In the genomic region with DNA sequence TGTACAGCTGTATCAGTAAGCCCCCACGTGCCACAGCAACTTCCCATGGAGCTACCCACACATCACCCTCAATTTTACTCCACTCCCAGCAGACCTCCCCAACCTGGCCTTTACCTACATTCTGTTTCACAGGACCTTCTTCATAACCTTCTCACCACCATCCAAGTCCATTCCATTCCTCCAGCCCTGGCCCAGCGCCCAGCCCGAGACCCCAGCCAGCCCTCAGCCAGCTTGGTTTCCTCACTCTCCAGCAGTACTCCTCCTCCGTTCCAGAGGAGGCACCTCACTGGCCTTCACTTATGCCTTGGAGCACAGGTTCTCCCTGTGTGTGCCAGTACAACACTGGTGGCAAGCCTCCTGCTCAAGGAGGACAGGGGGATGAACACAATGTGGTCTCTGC, we compare ENCODE assay signal across 8 mouse cellular contexts. TPM values are rescaled to one million over a fixed set of nuclear protein-coding genes. Genes with fewer than 3 reads are reported as not detected.
DNase-seq lines count a peak whose midpoint lies in the region; ATAC-seq and TF ChIP-seq lines count a peak whose summit lies in the region.

No protein-coding gene starts in this region.

- no peak for TF ChIP-seq CTCF in heart, adult 2 months (IDR thresholded peaks at IDR 0.05)
- no peak for TF ChIP-seq CTCF in liver, embryonic 14.5 days (IDR thresholded peaks at IDR 0.05; ENCODE audit: low read depth)

- 0 out of 2 replicates have a peak overlapping the region, but pooled peaks have one; percentile 28 for H3K9ac ChIP-seq in heart, embryonic 11.5 days (ENCODE audit: low read depth, low read length)
- no peak overlapping the region for H3K9ac ChIP-seq in heart, adult 2 months (ENCODE audit: low read depth, low read length)
- 0 out of 2 replicates have a peak overlapping the region, but pooled peaks have one; percentile 17 for H3K9ac ChIP-seq in forebrain, embryonic 14.5 days (ENCODE audit: low read length)
- no peak overlapping the region for H3K9ac ChIP-seq in liver, embryonic 14.5 days (replicated peaks)

- H3K79me2 ChIP-seq in heart, adult 2 months (replicated peaks; ENCODE audit: control insufficient read depth, insufficient read depth, low read length), result peaks cover 19% of the 10 kb centered on the region

- TF ChIP-seq POLR2A in heart, adult 2 months (IDR thresholded peaks at IDR 0.05; ENCODE audit: insufficient read depth, low read depth, low read length), result no peak

- H3K27ac ChIP-seq in heart, embryonic 11.5 days (ENCODE audit: low read depth, low read length), result no peak overlapping the region
- H3K27ac ChIP-seq in heart, adult 2 months, result no peak overlapping the region
- H3K27ac ChIP-seq in forebrain, embryonic 14.5 days (ENCODE audit: low read depth, low read length), result no peak overlapping the region
- no peak overlapping the region for H3K27ac ChIP-seq in liver, embryonic 14.5 days

- no peak for DNase-seq in heart, adult 2 months
- peak; percentile 11 for DNase-seq in NIH3T3 (ENCODE audit: low read depth)
- DNase-seq in forebrain, embryonic 14.5 days (ENCODE audit: low spot score), result no peak
- no peak for DNase-seq in liver, embryonic 14.5 days (ENCODE audit: low read depth in 3 of 3, low spot score in 3 of 3)
- DNase-seq in spleen, postnatal 36 days (ENCODE audit: low spot score in 2 of 2), result no peak
- DNase-seq in kidney, postnatal 14 days, result no peak

- H3K4me1 ChIP-seq in heart, embryonic 11.5 days (ENCODE audit: control insufficient read depth, insufficient read depth, low read length), result peaks cover 14% of the 10 kb centered on the region
- H3K4me1 ChIP-seq in heart, adult 2 months (ENCODE audit: control insufficient read depth, insufficient read depth, low read length), result peaks cover 26% of the 10 kb centered on the region
- H3K4me1 ChIP-seq in forebrain, embryonic 14.5 days (ENCODE audit: control insufficient read depth, insufficient read depth, low read length), result peaks cover 20% of the 10 kb centered on the region
- H3K4me1 ChIP-seq in liver, embryonic 14.5 days (replicated peaks; ENCODE audit: control insufficient read depth in 2 of 2, insufficient read depth in 2 of 2, low read length in 1 of 2), result peaks cover 13 to 26% of the 10 kb centered on the region in 2 experiments; a peak in 3 of 4 replicates

- peak overlapping the region; percentile 73; the same call in 1 of the 2 replicates for H3K4me2 ChIP-seq in heart, embryonic 11.5 days
- H3K4me2 ChIP-seq in forebrain, embryonic 14.5 days (ENCODE audit: low read length), result peak overlapping the region; percentile 72
- H3K4me2 ChIP-seq in liver, embryonic 14.5 days (ENCODE audit: low read depth), result peak overlapping the region; percentile 86; the same call in 1 of the 2 replicates

- intact Hi-C loops in heart, adult 2 months (cut with DNase I), result no loop called here

- H3K36me3 ChIP-seq in heart, embryonic 11.5 days (ENCODE audit: control insufficient read depth, insufficient read depth, low read length), result no peaks in the 10 kb centered on the region; the same call in 1 of the 2 replicates
- no peaks in the 10 kb centered on the region for H3K36me3 ChIP-seq in heart, adult 2 months (ENCODE audit: control insufficient read depth, insufficient read depth, low read length)
- no peaks in the 10 kb centered on the region for H3K36me3 ChIP-seq in forebrain, embryonic 14.5 days (ENCODE audit: control insufficient read depth, insufficient read depth, low read length)
- no peaks in the 10 kb centered on the region for H3K36me3 ChIP-seq in liver, embryonic 14.5 days (replicated peaks; ENCODE audit: control insufficient read depth, insufficient read depth, low read depth)

- no peaks in the 10 kb centered on the region for H3K27me3 ChIP-seq in heart, embryonic 11.5 days (ENCODE audit: control insufficient read depth, insufficient read depth, low read length)
- H3K27me3 ChIP-seq in heart, adult 2 months (ENCODE audit: control insufficient read depth, insufficient read depth, low read length), result no peaks in the 10 kb centered on the region
- H3K27me3 ChIP-seq in forebrain, embryonic 14.5 days (replicated peaks; ENCODE audit: control insufficient read depth, insufficient read depth, low read length), result no peaks in the 10 kb centered on the region
- no peaks in the 10 kb centered on the region for H3K27me3 ChIP-seq in liver, embryonic 14.5 days (ENCODE audit: control insufficient read depth, insufficient read depth, low read length)

- TF ChIP-seq EP300 in heart, adult 2 months (IDR thresholded peaks at IDR 0.05; ENCODE audit: insufficient read depth, low read depth, low read length), result no peak
- TF ChIP-seq EP300 in liver, embryonic 14.5 days (IDR thresholded peaks at IDR 0.05; ENCODE audit: low read depth), result no peak

- 78% methylated on average over 4 of the region's 4 CpGs for WGBS in heart, embryonic 11.5 days (ENCODE audit: insufficient replicate concordance)
- 61% methylated on average over 4 of the region's 4 CpGs for WGBS in heart, adult 2 months
- 87% methylated on average over 4 of the region's 4 CpGs for WGBS in forebrain, embryonic 14.5 days
- 73% methylated on average over 4 of the region's 4 CpGs for WGBS in liver, embryonic 14.5 days (ENCODE audit: insufficient replicate concordance)

- no peaks in the 10 kb centered on the region for H3K9me3 ChIP-seq in heart, embryonic 11.5 days (replicated peaks; ENCODE audit: control insufficient read depth, low read length)
- H3K9me3 ChIP-seq in forebrain, embryonic 14.5 days (replicated peaks; ENCODE audit: control insufficient read depth, low read length), result no peaks in the 10 kb centered on the region
- H3K9me3 ChIP-seq in liver, embryonic 14.5 days (ENCODE audit: control insufficient read depth, low read length), result no peaks in the 10 kb centered on the region

- no peak for ATAC-seq in heart, embryonic 11.5 days (replicated peaks; ENCODE audit: insufficient number of reproducible peaks, low FRiP score, low TSS enrichment)
- no peak for ATAC-seq in forebrain, embryonic 14.5 days
- ATAC-seq in liver, embryonic 14.5 days (ENCODE audit: insufficient read depth), result no peak
- ATAC-seq in monocyte, adult 5-6 weeks (replicated peaks; ENCODE audit: insufficient number of reproducible peaks, low FRiP score, low TSS enrichment, poor library complexity, severe bottlenecking), result no peak

- no peak overlapping the region for H3K4me3 ChIP-seq in heart, embryonic 11.5 days (ENCODE audit: low read depth, low read length)
- no peak overlapping the region for H3K4me3 ChIP-seq in heart, adult 2 months
- no peak overlapping the region for H3K4me3 ChIP-seq in forebrain, embryonic 14.5 days (ENCODE audit: low read depth, low read length)
- no peak overlapping the region for H3K4me3 ChIP-seq in liver, embryonic 14.5 days (ENCODE audit: insufficient read depth in 1 of 2, low read depth in 2 of 2, low read length in 2 of 2)

RNA-seq across cellular contexts. Expression of gene Sbf1, which starts 1.8 kb away (rescaled TPM):
- polyA plus RNA-seq in heart, embryonic 11.5 days (2014; fragmentation: Nextera tagmentation; extraction: Ambion mirVana), result 45.7 and 50.8 TPM in 2 replicates
- total RNA-seq in heart, adult 2 months (2021), result 10 to 100 TPM; 61.3 to 63.6 TPM
- polyA plus RNA-seq in heart, adult 2 months (2012; rRNA removed), result 116 and 150 TPM in 2 replicates
- 61.8 and 82.8 TPM in 2 replicates for polyA plus RNA-seq in forebrain, embryonic 14.5 days (2014; fragmentation: Nextera tagmentation; extraction: Ambion mirVana)
- polyA plus RNA-seq in liver, embryonic 14.5 days (2012; rRNA removed), result 20.8 and 29.3 TPM in 2 replicates
- polyA plus RNA-seq in liver, embryonic 14.5 days (2014; fragmentation: Nextera tagmentation; extraction: Ambion mirVana), result 17.8 and 23.5 TPM in 2 replicates
- 86.3 to 141 TPM (median 130 TPM) in 3 replicates for total RNA-seq in monocyte, adult 5-6 weeks (2017)

RNA-seq across cellular contexts. Expression of gene Adm2, which starts 9.2 kb away (rescaled TPM):
- polyA plus RNA-seq in heart, embryonic 11.5 days (2014; fragmentation: Nextera tagmentation; extraction: Ambion mirVana), result 0.79 and 1.0 TPM in 2 replicates
- total RNA-seq in heart, adult 2 months (2021), result not detected
- polyA plus RNA-seq in heart, adult 2 months (2012; rRNA removed), result not detected in 2 replicates
- not detected in 2 replicates for polyA plus RNA-seq in forebrain, embryonic 14.5 days (2014; fragmentation: Nextera tagmentation; extraction: Ambion mirVana)
- polyA plus RNA-seq in liver, embryonic 14.5 days (2012; rRNA removed), result 2.5 and 2.7 TPM in 2 replicates
- polyA plus RNA-seq in liver, embryonic 14.5 days (2014; fragmentation: Nextera tagmentation; extraction: Ambion mirVana), result 1.2 and 1.6 TPM in 2 replicates
- not detected in 3 replicates for total RNA-seq in monocyte, adult 5-6 weeks (2017)

RNA-seq across cellular contexts. Expression of gene Miox, which starts 20.8 kb away (rescaled TPM):
- not detected in 2 replicates for polyA plus RNA-seq in heart, embryonic 11.5 days (2014; fragmentation: Nextera tagmentation; extraction: Ambion mirVana)
- total RNA-seq in heart, adult 2 months (2021), result not detected
- polyA plus RNA-seq in heart, adult 2 months (2012; rRNA removed), result not detected in 2 replicates
- not detected in 2 replicates for polyA plus RNA-seq in forebrain, embryonic 14.5 days (2014; fragmentation: Nextera tagmentation; extraction: Ambion mirVana)
- polyA plus RNA-seq in liver, embryonic 14.5 days (2012; rRNA removed), result 9.7 and 11.2 TPM in 2 replicates
- polyA plus RNA-seq in liver, embryonic 14.5 days (2014; fragmentation: Nextera tagmentation; extraction: Ambion mirVana), result 10.2 and 10.8 TPM in 2 replicates
- total RNA-seq in monocyte, adult 5-6 weeks (2017), result not detected in 3 replicates

RNA-seq across cellular contexts. Expression of gene Lmf2, which starts 42.1 kb away (rescaled TPM):
- 29.7 and 37.3 TPM in 2 replicates for polyA plus RNA-seq in heart, embryonic 11.5 days (2014; fragmentation: Nextera tagmentation; extraction: Ambion mirVana)
- total RNA-seq in heart, adult 2 months (2021), result 10 to 100 TPM; 25.7 to 26.1 TPM
- polyA plus RNA-seq in heart, adult 2 months (2012; rRNA removed), result 32.9 and 33.3 TPM in 2 replicates
- polyA plus RNA-seq in forebrain, embryonic 14.5 days (2014; fragmentation: Nextera tagmentation; extraction: Ambion mirVana), result 19.9 and 22.1 TPM in 2 replicates
- 12.3 and 15.1 TPM in 2 replicates for polyA plus RNA-seq in liver, embryonic 14.5 days (2012; rRNA removed)
- polyA plus RNA-seq in liver, embryonic 14.5 days (2014; fragmentation: Nextera tagmentation; extraction: Ambion mirVana), result 17.2 and 18.9 TPM in 2 replicates
- 9.0 to 27.2 TPM (median 20.9 TPM) in 3 replicates for total RNA-seq in monocyte, adult 5-6 weeks (2017)

RNA-seq across cellular contexts. Expression of gene Ncaph2, which starts 42.2 kb away (rescaled TPM):
- polyA plus RNA-seq in heart, embryonic 11.5 days (2014; fragmentation: Nextera tagmentation; extraction: Ambion mirVana), result 107 and 109 TPM in 2 replicates
- 10 to 100 TPM; 49.3 to 55.7 TPM for total RNA-seq in heart, adult 2 months (2021)
- 69.9 and 70.0 TPM in 2 replicates for polyA plus RNA-seq in heart, adult 2 months (2012; rRNA removed)
- 132 and 141 TPM in 2 replicates for polyA plus RNA-seq in forebrain, embryonic 14.5 days (2014; fragmentation: Nextera tagmentation; extraction: Ambion mirVana)
- polyA plus RNA-seq in liver, embryonic 14.5 days (2012; rRNA removed), result 63.8 and 77.0 TPM in 2 replicates
- polyA plus RNA-seq in liver, embryonic 14.5 days (2014; fragmentation: Nextera tagmentation; extraction: Ambion mirVana), result 104 and 106 TPM in 2 replicates
- 71.4 to 99.9 TPM (median 80.6 TPM) in 3 replicates for total RNA-seq in monocyte, adult 5-6 weeks (2017)

Comparison
In these comparisons a context has a peak if more than half of its experiments do, and no peak if none do; other contexts are left out.
1. H3K9ac ChIP-seq: peak in heart, embryonic 11.5 days (single experiment) and forebrain, embryonic 14.5 days (single experiment); none in heart, adult 2 months (single experiment) and liver, embryonic 14.5 days (single experiment).
2. Peak in every context shown above with its lines, with median percentiles within 50 percentile points of each other: H3K4me2 ChIP-seq.